Mouse (Mus musculus) olfactory bulb, adult 2 months (tissue): Measurements from ENCODE around the gene Gm6096.

ENCODE experiments used
- CTCF ChIP-seq: fragments of 200-500 bp; IDR thresholded peaks from 2 replicates; pipeline ENCODE4 v1.5.1; 2012; ENCODE audit warnings: low read depth, mild to moderate bottlenecking, low read length, moderate library complexity; ENCODE audit not compliant: insufficient read depth
- POLR2A ChIP-seq: fragments of 200-500 bp; IDR thresholded peaks from 2 replicates; pipeline ENCODE4 v1.6.1; 2012; ENCODE audit warnings: mild to moderate bottlenecking, low read depth, low read length, moderate library complexity; ENCODE audit not compliant: insufficient read depth

DNA sequence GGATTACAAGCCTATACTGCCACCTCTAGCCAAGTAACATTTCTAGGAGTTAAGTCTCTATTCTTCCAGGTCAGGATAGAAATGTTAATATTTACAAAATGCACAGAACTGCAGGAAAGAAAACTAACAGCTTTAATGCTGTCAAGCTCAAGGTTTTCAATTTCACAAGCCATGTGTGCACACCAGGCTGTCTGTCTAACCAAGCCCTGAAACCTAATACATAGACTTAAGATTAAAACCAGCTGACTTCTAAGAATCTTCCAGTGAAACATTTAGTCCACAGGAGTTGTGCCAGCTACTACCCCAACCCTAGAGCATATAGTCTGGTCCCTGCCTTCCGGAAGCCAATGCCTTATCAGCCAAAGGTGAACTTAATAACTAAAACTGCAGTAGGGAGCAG lies 7.6 kb downstream of the Gm6096 start:
- no peak for TF ChIP-seq POLR2A
- no peak for TF ChIP-seq CTCF
